Mouse (Mus musculus) liver, postnatal 0 days (tissue): ENCODE results near the gene Arf1. TPM values are rescaled to one million over a fixed set of nuclear protein-coding genes. Genes with fewer than 3 reads are reported as not detected.

Experiments
- ATAC-seq: fragments of 200-750 bp; cut with Nextera tagmentation; 2 replicates; pipeline ENCODE4 v1.8.0; 2017; ENCODE audit warnings: mild to moderate bottlenecking, moderate library complexity
- DNase-seq: peaks from one replicate; pipeline ENCODE4 v3.0.0-alpha.2; 2016
- H3K27ac ChIP-seq: fragments of 300-500 bp; sonication (generic); 2 replicates; pipeline ENCODE4 v1.5.1; 2014; ENCODE audit warnings: antibody characterized with exemption, moderate library complexity, mild to moderate bottlenecking, low read depth
- H3K27me3 ChIP-seq: fragments of 300-500 bp; sonication (generic); 2 replicates; pipeline ENCODE4 v1.6.1; 2014; ENCODE audit warnings: low read length, control low read depth, mixed read lengths; ENCODE audit not compliant: insufficient read depth
- H3K36me3 ChIP-seq: fragments of 300-500 bp; sonication (generic); replicated peaks from 2 replicates; pipeline ENCODE4 v1.6.1; 2014; ENCODE audit warnings: mild to moderate bottlenecking, control low read depth, low read length, moderate library complexity, mixed read lengths; ENCODE audit not compliant: insufficient read depth
- H3K4me1 ChIP-seq: fragments of 300-500 bp; sonication (generic); 2 replicates; pipeline ENCODE4 v1.6.1; 2014; ENCODE audit warnings: antibody characterized with exemption, mild to moderate bottlenecking, control low read depth; ENCODE audit not compliant: insufficient read depth
- H3K4me2 ChIP-seq: fragments of 300-500 bp; sonication (generic); 2 replicates; pipeline ENCODE4 v1.6.1; 2014; ENCODE audit warnings: low read depth, mild to moderate bottlenecking, low read length, moderate library complexity, mixed read lengths
- H3K4me3 ChIP-seq: fragments of 300-500 bp; sonication (generic); 2 replicates; pipeline ENCODE4 v1.5.1; 2014; ENCODE audit warnings: low read depth, low read length
- H3K9ac ChIP-seq: fragments of 300-500 bp; sonication (generic); replicated peaks from 2 replicates; pipeline ENCODE4 v1.6.1; 2014; ENCODE audit warnings: mild to moderate bottlenecking, moderate library complexity
- H3K9me3 ChIP-seq: fragments of 300-500 bp; sonication (generic); 2 replicates; pipeline ENCODE4 v1.6.1; 2016; ENCODE audit warnings: mild to moderate bottlenecking, control low read depth, low read length, mixed read lengths
- CTCF ChIP-seq: sonication (generic); IDR thresholded peaks from 2 replicates; pipeline ENCODE4 v1.5.1; 2016; ENCODE audit warnings: antibody characterized with exemption, low read depth
- EP300 ChIP-seq: IDR thresholded peaks from 2 replicates; pipeline ENCODE4 v1.6.1; 2016; ENCODE audit warnings: antibody characterized with exemption, low read depth, mild to moderate bottlenecking
- WGBS: fragments of 180-500 bp; shearing (Covaris S2); extraction: QIAGEN DNeasy Blood & Tissue Kit; methylation state at CpG from one replicate; pipeline ENCODE4 v1.1.7; 2014; ENCODE audit not compliant: insufficient replicate concordance; 5-methylcytosine and 5-hydroxymethylcytosine counted together
- polyA plus RNA-seq: library from polyadenylated mRNA; unstranded; fragments of >200 nt; fragmentation: Nextera tagmentation; extraction: Ambion mirVana; gene quantifications from 2 replicates; pipeline ENCODE4 v1.2.1, GENCODE M21; 2015

Gene Arf1
- polyA plus RNA-seq, 1 experiment from 2014 or later, result 254 TPM

- DNase-seq (no peak), ATAC-seq (no peak)
- H3K4me1 ChIP-seq, result no peaks in the 10 kb centered on the region
- no peak overlapping the region for H3K9ac ChIP-seq
- no peak overlapping the region for H3K4me3 ChIP-seq
- H3K27me3 ChIP-seq, result peaks cover 4% of the 10 kb centered on the region; the same call in 1 of the 2 replicates
- H3K9me3 ChIP-seq, result no peaks in the 10 kb centered on the region
- WGBS, result 17% methylated on average over 3 of the region's 3 CpGs
- no peaks in the 10 kb centered on the region for H3K36me3 ChIP-seq
- TF ChIP-seq CTCF (no peak), EP300 (no peak)
- no peak overlapping the region for H3K4me2 ChIP-seq
- no peak overlapping the region for H3K27ac ChIP-seq
Measured at GRCm38 (mm10) chr11:59241841-59242240, 13.8 kb upstream of the Arf1 start.

- H3K36me3 ChIP-seq, result no peaks in the 10 kb centered on the region
- H3K4me1 ChIP-seq, result no peaks in the 10 kb centered on the region
- ATAC-seq (no peak), DNase-seq (no peak)
- H3K27ac ChIP-seq, result no peak overlapping the region
- no peaks in the 10 kb centered on the region for H3K9me3 ChIP-seq
- H3K27me3 ChIP-seq, result peaks cover 5% of the 10 kb centered on the region; the same call in 1 of the 2 replicates
- no peak overlapping the region for H3K4me2 ChIP-seq
- 78% methylated on average over 4 of the region's 4 CpGs for WGBS
- TF ChIP-seq EP300 (no peak), CTCF (no peak)
- H3K9ac ChIP-seq, result no peak overlapping the region
- H3K4me3 ChIP-seq, result no peak overlapping the region
Measured at GRCm38 (mm10) chr11:59239796-59240195, 11.7 kb upstream of the Arf1 start.

GRCm38 (mm10) chr11:59239428-59239785 is 11.3 kb upstream of the Arf1 start:
- no peak for TF ChIP-seq CTCF
- no peak for TF ChIP-seq EP300
- no peak overlapping the region for H3K9ac ChIP-seq
- H3K4me1 ChIP-seq, result no peaks in the 10 kb centered on the region
- H3K9me3 ChIP-seq, result no peaks in the 10 kb centered on the region
- no peak overlapping the region for H3K27ac ChIP-seq
- no peak overlapping the region for H3K4me2 ChIP-seq
- no peak overlapping the region for H3K4me3 ChIP-seq
- H3K27me3 ChIP-seq, result 0 out of 2 replicates have a peak, but pooled peaks cover 6% of the 10 kb centered on the region
- ATAC-seq (no peak), DNase-seq (no peak)
- 59% methylated on average over 4 of the region's 4 CpGs for WGBS
- no peaks in the 10 kb centered on the region for H3K36me3 ChIP-seq

- Histone ChIP-seq H3K9ac (no peak overlapping the region), H3K27me3 (0 out of 2 replicates have a peak, but pooled peaks cover 6% of the 10 kb centered on the region), H3K27ac (no peak overlapping the region), H3K4me1 (no peaks in the 10 kb centered on the region), H3K4me3 (no peak overlapping the region), H3K4me2 (no peak overlapping the region), H3K9me3 (no peaks in the 10 kb centered on the region), H3K36me3 (no peaks in the 10 kb centered on the region)
- ATAC-seq, result peak; percentile 87
- peak; percentile 77 for DNase-seq
- 8% methylated on average over 14 of the region's 15 CpGs for WGBS
- peak; percentile 79 for TF ChIP-seq CTCF
- TF ChIP-seq EP300, result no peak
Measured at GRCm38 (mm10) chr11:59238525-59239427, 10.7 kb upstream of the Arf1 start.

GRCm38 (mm10) chr11:59232797-59233196 is 4.7 kb upstream of the Arf1 start:
- Histone ChIP-seq H3K4me1 (peaks cover 11% of the 10 kb centered on the region), H3K27me3 (0 out of 2 replicates have a peak, but pooled peaks cover 2% of the 10 kb centered on the region), H3K9ac (no peak overlapping the region), H3K27ac (no peak overlapping the region), H3K9me3 (no peaks in the 10 kb centered on the region), H3K4me2 (no peak overlapping the region), H3K4me3 (no peak overlapping the region), H3K36me3 (no peaks in the 10 kb centered on the region)
- WGBS, result 53% methylated on average over 2 of the region's 2 CpGs
- TF ChIP-seq CTCF, result peak; percentile 49
- no peak for TF ChIP-seq EP300
- DNase-seq (no peak), ATAC-seq (no peak)

- no peak overlapping the region for H3K4me3 ChIP-seq
- no peak for TF ChIP-seq EP300
- peak; percentile 87 for TF ChIP-seq CTCF
- DNase-seq (peak; percentile 82), ATAC-seq (no peak)
- H3K27ac ChIP-seq, result no peak overlapping the region
- H3K4me1 ChIP-seq, result peaks cover 26% of the 10 kb centered on the region
- no peak overlapping the region for H3K4me2 ChIP-seq
- 9% methylated on average over 7 of the region's 7 CpGs for WGBS
- H3K9me3 ChIP-seq, result no peaks in the 10 kb centered on the region
- H3K27me3 ChIP-seq, result 0 out of 2 replicates have a peak, but pooled peaks cover 2% of the 10 kb centered on the region
- no peak overlapping the region for H3K9ac ChIP-seq
- no peaks in the 10 kb centered on the region for H3K36me3 ChIP-seq
Measured at GRCm38 (mm10) chr11:59230144-59230760, 2.2 kb upstream of the Arf1 start.
